Mouse (Mus musculus) G1E (cell line): ENCODE measurements around the gene Rwdd2b.

Experiments
- CTCF ChIP-seq: IDR thresholded peaks from 2 replicates; pipeline ENCODE4 v1.5.1; 2012; ENCODE audit warnings: low read depth, low read length, inconsistent platforms, mixed read lengths
- GATA1 ChIP-seq: IDR thresholded peaks from 2 replicates; pipeline ENCODE4 v1.6.1; 2012; ENCODE audit warnings: borderline replicate concordance, low read length, inconsistent platforms, mixed read lengths
- POLR2AphosphoS5 ChIP-seq: IDR thresholded peaks from 2 replicates; pipeline ENCODE4 v1.6.1; 2012; ENCODE audit warnings: low read depth, low read length, inconsistent platforms; ENCODE audit not compliant: insufficient replicate concordance
- TAL1 ChIP-seq: conservative IDR thresholded peaks from 2 replicates; pipeline ENCODE4 v1.6.1; 2012; ENCODE audit warnings: low read depth, low read length, inconsistent platforms, mixed read lengths

DNA sequence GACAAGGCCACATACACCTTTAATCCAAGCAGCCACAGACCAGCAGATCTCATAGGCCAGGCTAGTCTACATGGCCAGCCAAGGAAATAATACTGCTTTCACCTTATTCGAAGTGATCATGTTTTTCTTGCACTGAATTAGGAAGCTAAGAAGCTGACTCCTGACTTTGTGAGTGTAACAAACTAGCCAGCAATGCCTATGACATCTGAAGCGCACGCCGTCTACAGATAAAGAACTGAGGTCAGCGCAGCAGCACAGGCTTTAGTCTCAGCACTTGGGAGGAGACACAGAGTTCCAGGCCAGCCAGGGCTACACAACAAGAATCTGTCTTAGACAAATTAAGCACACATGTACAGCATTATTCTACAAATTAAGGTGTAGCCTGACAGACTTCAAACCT lies 46.4 kb upstream of the Rwdd2b start:
- TF ChIP-seq CTCF: no peak
- no peak for TF ChIP-seq TAL1
- no peak for TF ChIP-seq POLR2AphosphoS5
- no peak for TF ChIP-seq GATA1
